In genomic region chr14:78710647-78711046, GRCm38 (mm10) we compare ENCODE assay signal across 22 mouse cellular contexts. TPM values are rescaled to one million over a fixed set of nuclear protein-coding genes. Genes with fewer than 3 reads are reported as not detected.
DNase-seq lines count a peak whose midpoint lies in the region; ATAC-seq and TF ChIP-seq lines count a peak whose summit lies in the region.
"Had no signal": no experiment of that assay in that cellular context is flagged by ENCODE, and none has a peak within 500 bp of the region (broad histone marks: within the 10 kb centered on the region; RNA-seq: fewer than 3 reads in every experiment).

No protein-coding gene starts in this region.

- no peak overlapping the region for H3K4me2 ChIP-seq in kidney, embryonic 14.5 days (replicated peaks; ENCODE audit: low read depth, low read length)
- no peak overlapping the region for H3K4me2 ChIP-seq in kidney, postnatal 0 days (ENCODE audit: low read length)
- H3K4me2 ChIP-seq: embryonic facial prominence, embryonic 12.5 days; forebrain, embryonic 13.5 days; forebrain, embryonic 15.5 days had no signal

- H3K27me3 ChIP-seq in kidney, embryonic 14.5 days (ENCODE audit: control insufficient read depth, insufficient read depth, low read length) = no peaks in the 10 kb centered on the region
- H3K27me3 ChIP-seq in kidney, postnatal 0 days (ENCODE audit: insufficient read depth, low read length) = no peaks in the 10 kb centered on the region
- H3K27me3 ChIP-seq: embryonic facial prominence, embryonic 12.5 days; forebrain, embryonic 13.5 days; forebrain, embryonic 15.5 days had no signal

- WGBS in kidney, embryonic 14.5 days = 39% methylated on average over 4 of the region's 4 CpGs
- 32% methylated on average over 4 of the region's 4 CpGs for WGBS in kidney, postnatal 0 days

- no peak for TF ChIP-seq CTCF in kidney, postnatal 0 days (IDR thresholded peaks at IDR 0.05; ENCODE audit: low read depth)

- H3K27ac ChIP-seq in kidney, embryonic 14.5 days (ENCODE audit: low read depth, low read length) = no peak overlapping the region
- no peak overlapping the region for H3K27ac ChIP-seq in kidney, postnatal 0 days
- H3K27ac ChIP-seq: embryonic facial prominence, embryonic 10.5 days; embryonic facial prominence, embryonic 12.5 days; forebrain, embryonic 13.5 days; forebrain, embryonic 15.5 days had no signal

- no peak for DNase-seq in kidney, adult 8-10 months
- DNase-seq in kidney, postnatal 0 days (ENCODE audit: low spot score) = no peak
- DNase-seq in kidney, postnatal 25 days = no peak
- DNase-seq in CD4-positive, CD25-positive, alpha-beta regulatory T cell, adult 2 months (ENCODE audit: low read depth, low spot score) = peak; percentile 39
- no peak for DNase-seq in gastrocnemius, postnatal 25 days
- DNase-seq in urinary bladder, postnatal 14 days (ENCODE audit: low spot score) = no peak
- DNase-seq: adrenal gland, adult 2 months; adrenal gland, postnatal 10 days; adrenal gland, postnatal 25 days; cerebellum, adult 11 months; cerebellum, adult 18-20 months; cerebellum, adult 8-10 months; cerebellum, adult 9-11 months; cerebellum, postnatal 14 days; cerebellum, postnatal 36 days; forebrain, postnatal 0 days had no signal

- no peaks in the 10 kb centered on the region for H3K36me3 ChIP-seq in kidney, embryonic 14.5 days (ENCODE audit: control insufficient read depth, insufficient read depth, low read length)
- H3K36me3 ChIP-seq in kidney, postnatal 0 days (ENCODE audit: insufficient read depth, low read length) = no peaks in the 10 kb centered on the region
- H3K36me3 ChIP-seq: embryonic facial prominence, embryonic 10.5 days; embryonic facial prominence, embryonic 12.5 days; forebrain, embryonic 15.5 days had no signal

- H3K9ac ChIP-seq in kidney, embryonic 14.5 days (ENCODE audit: low read depth, low read length) = no peak overlapping the region
- no peak overlapping the region for H3K9ac ChIP-seq in kidney, postnatal 0 days (ENCODE audit: low read depth, low read length)
- H3K9ac ChIP-seq: embryonic facial prominence, embryonic 12.5 days; forebrain, embryonic 13.5 days; forebrain, embryonic 15.5 days; forebrain, postnatal 0 days had no signal

- no peaks in the 10 kb centered on the region for H3K4me1 ChIP-seq in kidney, embryonic 14.5 days (ENCODE audit: control insufficient read depth, insufficient read depth, low read length)
- H3K4me1 ChIP-seq in kidney, postnatal 0 days (replicated peaks; ENCODE audit: insufficient read depth, low read length) = 0 out of 2 replicates have a peak, but pooled peaks cover 5% of the 10 kb centered on the region
- H3K4me1 ChIP-seq: forebrain, embryonic 13.5 days; forebrain, embryonic 15.5 days had no signal

- peak; percentile 32; the same call in 1 of the 2 replicates for ATAC-seq in kidney, embryonic 14.5 days (ENCODE audit: low FRiP score, low TSS enrichment)
- ATAC-seq in kidney, postnatal 0 days (replicated peaks; ENCODE audit: low FRiP score, low read depth) = 0 out of 2 replicates have a peak, but pooled peaks have one; percentile 59
- ATAC-seq in CD4-positive, CD25-positive, alpha-beta regulatory T cell, adult 4 months = peak; percentile 30
- ATAC-seq: forebrain, embryonic 13.5 days; forebrain, embryonic 15.5 days; forebrain, postnatal 0 days had no signal

- H3K9me3 ChIP-seq in kidney, embryonic 14.5 days (ENCODE audit: control insufficient read depth, low read length) = no peaks in the 10 kb centered on the region
- no peaks in the 10 kb centered on the region for H3K9me3 ChIP-seq in kidney, postnatal 0 days (replicated peaks; ENCODE audit: low read length)
- H3K9me3 ChIP-seq: embryonic facial prominence, embryonic 10.5 days; embryonic facial prominence, embryonic 12.5 days; forebrain, embryonic 13.5 days; forebrain, embryonic 15.5 days had no signal

- H3K4me3 ChIP-seq in kidney, embryonic 14.5 days (ENCODE audit: low read length) = no peak overlapping the region
- no peak overlapping the region for H3K4me3 ChIP-seq in kidney, postnatal 0 days (replicated peaks; ENCODE audit: low read depth, low read length)
- H3K4me3 ChIP-seq: embryonic facial prominence, embryonic 10.5 days; embryonic facial prominence, embryonic 12.5 days; forebrain, embryonic 13.5 days; forebrain, embryonic 15.5 days had no signal

RNA-seq across cellular contexts. Expression of gene Dgkh, which starts 21.9 kb away (rescaled TPM):
- 2.6 and 3.2 TPM in 2 replicates for polyA plus RNA-seq in kidney, embryonic 14.5 days (2014; fragmentation: Nextera tagmentation; extraction: Ambion mirVana)
- polyA plus RNA-seq in kidney, postnatal 0 days (2015; fragmentation: Nextera tagmentation; extraction: Ambion mirVana) = 2.2 and 2.3 TPM in 2 replicates
- 1 to 10 TPM; 2.6 to 3.0 TPM for polyA plus RNA-seq in CD4-positive, CD25-positive, alpha-beta regulatory T cell, adult 4 months (2017; shearing (Covaris generic))
- total RNA-seq in gastrocnemius, postnatal 25 days (2021) = 1 to 10 TPM; 2.8 to 3.1 TPM
